Mouse (Mus musculus): ENCODE data around the gene Brip1.

The Brip1 gene

DNA sequence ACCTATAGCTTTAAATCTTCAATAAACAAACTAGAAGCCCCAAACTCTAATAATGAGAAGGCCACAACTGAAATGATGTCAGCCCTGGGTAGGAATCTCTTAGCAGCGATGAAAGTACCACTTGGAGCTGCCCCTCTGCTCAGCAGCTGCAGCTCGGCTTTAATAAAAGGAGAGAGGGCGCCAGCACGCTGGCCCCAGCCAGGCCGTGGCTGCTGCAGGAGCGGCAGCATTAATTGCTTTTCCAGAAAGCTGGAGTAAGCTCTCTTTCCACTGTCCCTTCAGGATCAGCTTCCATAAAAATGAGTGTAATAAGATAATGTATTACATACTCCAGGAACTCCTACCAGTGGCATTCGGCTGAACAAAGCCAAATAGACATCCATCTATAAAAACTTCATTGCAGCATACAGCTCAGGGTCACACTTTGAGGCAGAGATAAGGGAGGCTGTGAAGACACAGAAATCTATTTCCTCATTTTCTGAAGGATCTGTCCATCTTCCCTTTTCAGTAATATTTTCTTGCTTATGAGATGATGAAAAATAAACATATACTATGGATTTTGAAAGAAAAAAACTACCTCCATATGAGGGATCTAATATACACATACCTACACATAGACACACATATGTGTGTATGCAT lies 174.3 kb downstream of the Brip1 start:
- no peak for DNase-seq (ENCODE audit: inconsistent ontology term)

DNA sequence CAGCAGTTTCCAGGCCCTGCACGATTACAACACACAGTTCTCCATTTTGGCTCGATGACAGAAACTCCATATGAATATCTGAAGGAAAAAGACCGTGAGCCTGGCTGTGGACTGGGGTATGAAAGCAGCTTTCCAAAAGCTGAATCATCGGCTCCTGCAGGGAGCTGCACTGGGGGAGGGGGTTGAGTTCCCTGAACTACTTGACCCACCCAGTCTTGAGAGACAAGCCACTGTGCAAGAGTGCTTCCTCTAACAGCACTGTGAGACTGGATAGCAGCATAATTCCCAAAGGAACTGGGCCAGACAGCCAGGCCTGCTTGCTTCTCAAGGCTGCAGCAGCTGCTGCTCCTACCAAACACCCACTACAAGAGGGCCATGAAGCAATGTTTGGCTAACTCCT lies 178.6 kb downstream of the Brip1 start:
- peak; percentile 80 for DNase-seq (ENCODE audit: inconsistent ontology term)

DNA sequence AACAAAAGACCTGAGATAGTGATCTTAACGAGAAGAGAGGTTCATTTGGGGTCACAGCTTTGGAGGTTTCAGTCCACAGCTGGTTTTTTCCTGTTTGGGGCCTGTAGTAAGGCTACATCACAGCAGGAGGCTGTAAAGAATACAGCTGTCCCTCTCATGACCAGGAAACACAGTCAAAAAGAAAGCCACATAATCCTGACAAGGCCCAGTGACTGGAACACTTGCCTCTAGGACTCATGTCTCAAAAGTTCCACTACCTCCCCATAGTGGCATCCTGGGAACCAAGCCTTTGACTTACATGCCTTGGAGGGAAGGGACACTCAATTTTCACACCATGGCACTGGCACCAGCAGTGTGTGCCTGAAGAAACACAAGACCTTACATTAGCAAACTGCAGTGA lies 181.0 kb downstream of the Brip1 start:
- DNase-seq (ENCODE audit: inconsistent ontology term) = no peak

DNA sequence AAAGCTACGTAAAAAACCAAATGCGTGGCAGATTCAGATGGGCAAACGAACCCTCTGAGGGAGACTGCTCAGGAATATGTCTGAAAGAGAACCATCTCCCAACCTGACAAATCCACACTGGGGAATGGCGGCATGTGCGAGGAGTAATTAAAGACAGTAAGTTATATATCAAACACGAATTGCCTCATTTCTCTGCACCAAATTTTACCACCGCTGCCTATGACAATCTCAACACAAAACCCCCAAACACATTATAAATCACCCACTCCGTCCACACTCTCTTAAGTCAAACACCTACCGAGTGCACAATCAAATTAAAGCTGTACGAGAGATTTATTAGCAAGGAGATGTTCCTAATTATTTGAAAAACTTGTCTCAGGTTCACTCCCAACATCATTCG lies 184.8 kb downstream of the Brip1 start:
- DNase-seq (ENCODE audit: inconsistent ontology term) = no peak

DNA sequence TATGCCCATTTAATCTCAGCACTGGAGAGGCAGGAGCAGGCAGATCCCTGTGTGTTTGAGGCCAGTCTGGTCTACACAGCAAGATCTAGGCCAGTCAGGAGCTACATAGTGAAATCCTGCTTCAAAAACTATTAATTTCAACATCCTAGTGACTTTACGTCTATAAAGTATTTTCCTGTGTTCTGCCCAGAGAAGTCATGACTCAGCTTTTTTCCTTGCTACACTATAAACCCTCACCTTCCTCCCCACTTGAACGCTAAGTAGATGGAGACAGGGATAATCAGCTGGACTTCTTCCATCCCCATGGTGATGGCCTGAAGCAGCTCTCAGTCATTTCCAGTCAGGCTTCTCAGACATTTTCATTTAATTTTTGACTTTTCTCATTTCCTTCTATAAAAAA lies 187.9 kb downstream of the Brip1 start:
- no peak for DNase-seq (ENCODE audit: inconsistent ontology term)

DNA sequence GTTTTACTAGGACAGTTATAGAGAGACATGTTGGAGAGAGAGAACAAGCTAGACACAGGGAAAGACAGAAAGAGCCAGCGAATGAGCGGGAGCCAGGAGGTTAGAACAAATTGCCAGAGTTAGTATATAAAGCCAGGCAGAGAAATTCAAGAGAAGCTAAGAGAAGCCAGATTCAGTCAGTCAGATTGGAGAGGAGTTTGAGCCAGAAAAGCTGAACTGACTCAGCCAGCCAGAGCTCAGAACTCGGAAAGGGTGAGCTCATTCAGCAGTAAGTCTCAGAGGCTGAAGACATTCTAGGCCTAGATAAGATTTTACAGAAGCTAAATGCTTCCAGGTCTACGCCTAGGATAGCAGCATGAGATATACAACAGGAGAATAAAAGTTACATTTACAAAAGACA lies 190.5 kb downstream of the Brip1 start:
- no peak for DNase-seq (ENCODE audit: inconsistent ontology term)

DNA sequence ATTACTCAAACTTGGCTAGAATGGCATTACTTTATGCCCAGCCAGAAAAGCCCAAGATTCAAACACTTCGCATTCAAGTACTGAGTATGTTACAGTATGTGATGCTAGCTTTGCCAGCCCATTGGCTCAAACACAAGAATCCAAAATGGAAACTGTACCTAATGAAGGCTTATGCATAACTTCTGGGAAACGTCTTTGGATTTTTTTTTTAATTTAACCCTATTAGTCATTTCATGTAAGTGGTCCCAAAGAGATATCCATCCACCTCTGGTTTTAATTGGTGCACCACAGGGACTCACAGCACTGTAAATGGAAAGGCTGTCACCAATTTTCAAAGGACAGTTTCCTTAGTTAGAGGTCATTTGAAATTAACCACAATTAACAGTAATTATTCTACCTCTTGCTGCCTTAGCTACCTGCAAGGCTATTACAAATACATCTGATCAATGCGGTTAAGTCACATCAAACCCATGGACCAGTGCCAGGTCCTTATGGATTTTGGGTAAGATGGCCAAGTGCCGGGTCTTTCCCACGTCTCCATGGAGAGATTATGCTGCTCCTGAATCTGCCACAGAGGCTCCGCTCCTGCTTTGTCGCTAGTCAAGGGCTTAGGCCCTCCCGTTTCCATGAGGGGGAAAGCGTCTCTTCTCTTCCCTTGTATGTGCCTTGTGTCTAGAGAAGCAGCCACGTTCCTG lies 192.6 kb downstream of the Brip1 start:
- no peak for DNase-seq (ENCODE audit: inconsistent ontology term)

All from Muller cell, postnatal 12 days (primary cell).